Mouse (Mus musculus) gastrocnemius, postnatal 36 days (tissue): ENCODE measurements around the gene Tmem59l. TPM values are rescaled to one million over a fixed set of nuclear protein-coding genes. Genes with fewer than 3 reads are reported as not detected.

Experiments used
- DNase-seq, 2 experiments: peaks; one replicate each; pipeline ENCODE4 v3.0.0; 2022
- intact Hi-C: fragments of 180-260 bp; cut with DNase I; formaldehyde crosslinking; loops from one replicate; pipeline ENCODE4 v1.15.1; 2025
- total RNA-seq, 2 experiments: library from RNA; stranded (reverse); gene quantifications; 2 replicates each; pipeline ENCODE4 v1.2.3; 2021

Gene Tmem59l
- total RNA-seq, 2 experiments from 2014 or later: not detected

- no peak for DNase-seq
- intact Hi-C loops: no loop called here
Observed at GRCm38 (mm10) chr8:70509281-70509952, 22.3 kb upstream of the Tmem59l start.

GRCm38 (mm10) chr8:70507027-70507393 lies 19.9 kb upstream of the Tmem59l start:
- DNase-seq: no peak
- intact Hi-C loops: no loop called here

GRCm38 (mm10) chr8:70506328-70507026 lies 19.3 kb upstream of the Tmem59l start, which contains the start of gene Rex1bd:
Gene Rex1bd (minus strand): TSS chr8:70506752.
- DNase-seq: peak; percentile 88 to 95
- intact Hi-C loops: no loop called here

- intact Hi-C loops: loop anchor here (2.0 kb wide), 1 partner anchor 89 kb away; no protein-coding TSS in a partner anchor
- no peak for DNase-seq
Observed at GRCm38 (mm10) chr8:70505698-70506327, 18.7 kb upstream of the Tmem59l start.

- intact Hi-C loops: loop anchor here (2.0 kb wide), 1 partner anchor 88 kb away; no protein-coding TSS in a partner anchor
- peak; percentile 58 to 78 for DNase-seq
Observed at GRCm38 (mm10) chr8:70504851-70505250, 17.7 kb upstream of the Tmem59l start.

GRCm38 (mm10) chr8:70504291-70504716 lies 17.1 kb upstream of the Tmem59l start:
- intact Hi-C loops: loop anchor here (2.0 kb wide), 1 partner anchor 88 kb away; no protein-coding TSS in a partner anchor
- DNase-seq: peak; percentile 73

GRCm38 (mm10) chr8:70503062-70503750 lies 16.0 kb upstream of the Tmem59l start:
- intact Hi-C loops: loop anchor here (1.0 kb wide), 1 partner anchor 120 kb away; no protein-coding TSS in a partner anchor

GRCm38 (mm10) chr8:70502540-70502939 lies 15.4 kb upstream of the Tmem59l start:
- no peak for DNase-seq
- intact Hi-C loops: no loop called here

More at GRCm38 (mm10) chr8:70503062-70503750, 16.0 kb upstream of the Tmem59l start:
- peak; percentile 69 to 71 for DNase-seq

- intact Hi-C loops: no loop called here
- DNase-seq: peak; percentile 53 to 66
Observed at GRCm38 (mm10) chr8:70501820-70502529, 14.8 kb upstream of the Tmem59l start.

GRCm38 (mm10) chr8:70500386-70501301 lies 13.5 kb upstream of the Tmem59l start:
- no peak for DNase-seq
- intact Hi-C loops: no loop called here

GRCm38 (mm10) chr8:70495771-70496062 lies 8.6 kb upstream of the Tmem59l start:
- intact Hi-C loops: no loop called here
- no peak for DNase-seq

GRCm38 (mm10) chr8:70495001-70495770 lies 8.0 kb upstream of the Tmem59l start:
- intact Hi-C loops: no loop called here

GRCm38 (mm10) chr8:70494416-70494945 lies 7.3 kb upstream of the Tmem59l start:
- no peak for DNase-seq
- intact Hi-C loops: no loop called here

More at GRCm38 (mm10) chr8:70495001-70495770, 8.0 kb upstream of the Tmem59l start:
- no peak for DNase-seq

GRCm38 (mm10) chr8:70493692-70494415 lies 6.7 kb upstream of the Tmem59l start:
- DNase-seq: no peak
- intact Hi-C loops: no loop called here

- intact Hi-C loops: no loop called here
- DNase-seq: no peak
Observed at GRCm38 (mm10) chr8:70492664-70493640, 5.8 kb upstream of the Tmem59l start, which contains the start of gene Crlf1. Gene Crlf1 (plus strand): TSS chr8:70493158.

- no peak for DNase-seq
- intact Hi-C loops: no loop called here
Observed at GRCm38 (mm10) chr8:70490880-70491495, 3.8 kb upstream of the Tmem59l start.
